Mouse (Mus musculus): Measurements from ENCODE around the gene Sart1. TPM values are rescaled to one million over a fixed set of nuclear protein-coding genes. Genes with fewer than 3 reads are reported as not detected.
A peak's percentile ranks its signal among the peaks of the same experiment; 100 is the strongest.
"Not testable (repeated sequence)": the region's sequence is repeated elsewhere in the genome, so short reads cannot be mapped to it uniquely, and the experiment has no call there.

The Sart1 gene
- total RNA-seq, 2 experiments from 2014 or later: 78.4 to 88.6 TPM

DNA sequence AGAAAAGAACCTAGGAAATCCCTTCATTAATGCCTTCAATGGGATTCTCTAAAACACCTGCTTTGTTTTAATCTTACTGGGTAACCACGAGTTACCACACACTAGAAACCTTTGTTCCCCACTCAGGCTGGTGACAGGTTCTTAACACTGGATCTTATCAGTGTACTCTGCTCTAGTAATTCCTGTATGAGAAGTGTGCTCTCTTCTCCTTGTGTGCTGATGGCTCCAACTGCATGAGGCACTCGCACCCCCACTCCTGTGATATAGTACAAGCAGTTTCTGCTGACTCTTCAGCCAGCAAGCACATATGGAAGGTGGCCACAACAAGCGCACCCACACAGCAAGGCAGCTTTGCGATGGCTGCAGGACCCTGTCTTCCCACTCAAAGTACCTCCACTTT lies 14.3 kb downstream of the Sart1 start:
- DNase-seq (ENCODE audit: low spot score in 2 of 2): peak in 1 of 2 experiments; percentile 17

DNA sequence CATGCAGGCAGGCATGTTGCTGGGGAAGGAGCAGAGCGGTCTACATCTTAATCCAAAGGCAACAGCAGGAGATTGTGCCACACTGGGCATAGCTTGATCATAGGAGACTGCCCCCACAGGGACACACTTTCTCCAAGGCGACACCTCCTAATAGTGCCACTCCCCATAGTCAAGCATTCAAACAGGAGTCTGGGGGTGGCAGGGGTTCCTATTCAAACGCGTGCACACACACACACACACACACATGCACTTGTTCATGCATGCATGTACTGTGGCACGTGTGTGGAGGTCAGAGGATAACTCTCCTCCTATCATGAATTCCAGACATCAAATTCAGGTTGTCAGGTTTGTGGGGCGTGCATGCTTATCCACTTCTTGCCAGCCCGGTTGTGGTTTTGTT lies 15.8 kb downstream of the Sart1 start:
- no peak for DNase-seq (ENCODE audit: low spot score in 2 of 2)

DNA sequence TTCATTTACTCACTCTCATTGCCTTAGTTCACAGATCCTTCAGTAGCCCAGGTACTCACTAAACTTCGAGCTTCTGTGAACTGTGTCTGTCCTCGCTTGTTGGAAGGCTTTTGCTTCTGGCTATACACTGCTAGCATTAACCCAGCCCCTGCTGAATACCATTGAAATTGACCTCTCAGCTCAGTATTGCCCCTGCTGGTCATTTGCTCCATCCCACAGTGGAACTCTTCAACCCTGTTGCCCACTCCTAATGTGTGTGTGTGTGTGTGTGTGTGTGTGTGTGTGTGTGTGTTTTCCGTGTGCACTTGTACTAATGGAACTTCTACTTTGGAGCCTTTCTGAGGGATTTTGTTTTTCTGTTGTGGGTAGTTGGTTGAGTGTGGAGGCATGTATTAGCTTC lies 17.6 kb downstream of the Sart1 start:
- DNase-seq (ENCODE audit: low spot score in 2 of 2): no peak

DNA sequence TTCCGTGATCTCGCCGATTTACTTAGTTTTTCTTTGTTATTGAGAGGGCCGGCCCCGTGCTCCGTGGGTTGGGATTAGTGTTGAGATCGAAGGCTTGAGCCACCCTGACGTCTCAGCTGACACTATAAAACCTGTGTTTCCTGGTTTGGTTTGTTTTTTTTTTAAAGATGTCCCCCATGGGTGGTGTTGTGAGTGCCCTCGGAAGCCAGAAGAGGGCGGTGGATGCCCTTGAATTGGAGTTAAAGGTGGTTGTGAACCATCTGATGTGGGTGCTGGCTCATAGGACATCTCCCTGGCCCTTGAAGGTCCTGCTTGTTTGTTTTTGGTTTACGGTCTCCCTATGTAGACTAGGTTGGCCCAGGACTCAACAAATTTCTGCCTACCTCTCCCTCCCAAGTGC lies 21.0 kb downstream of the Sart1 start:
- DNase-seq (ENCODE audit: low spot score in 2 of 2): no peak

DNA sequence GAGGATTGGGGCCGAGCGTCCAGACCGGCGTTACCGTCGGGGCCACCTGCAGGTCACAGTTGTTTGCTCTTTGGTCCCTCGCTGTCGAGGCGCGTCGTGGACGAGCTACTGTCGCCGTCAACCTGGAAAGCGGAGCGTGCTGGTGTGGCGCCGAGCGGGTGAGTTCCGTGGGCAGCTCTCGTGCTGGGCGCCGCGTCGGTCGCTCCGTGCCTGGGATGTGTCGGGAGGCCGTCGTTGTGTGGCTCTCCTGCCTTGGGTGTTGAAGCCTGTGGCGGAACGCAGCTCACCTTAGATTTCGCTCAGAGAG lies 21.5 kb downstream of the Sart1 start, which contains the start of gene Banf1:
TSS of gene Banf1 (minus strand) at position 116 of the 307 bp plus-strand sequence.
- no peak for DNase-seq (ENCODE audit: low spot score in 2 of 2)

DNA sequence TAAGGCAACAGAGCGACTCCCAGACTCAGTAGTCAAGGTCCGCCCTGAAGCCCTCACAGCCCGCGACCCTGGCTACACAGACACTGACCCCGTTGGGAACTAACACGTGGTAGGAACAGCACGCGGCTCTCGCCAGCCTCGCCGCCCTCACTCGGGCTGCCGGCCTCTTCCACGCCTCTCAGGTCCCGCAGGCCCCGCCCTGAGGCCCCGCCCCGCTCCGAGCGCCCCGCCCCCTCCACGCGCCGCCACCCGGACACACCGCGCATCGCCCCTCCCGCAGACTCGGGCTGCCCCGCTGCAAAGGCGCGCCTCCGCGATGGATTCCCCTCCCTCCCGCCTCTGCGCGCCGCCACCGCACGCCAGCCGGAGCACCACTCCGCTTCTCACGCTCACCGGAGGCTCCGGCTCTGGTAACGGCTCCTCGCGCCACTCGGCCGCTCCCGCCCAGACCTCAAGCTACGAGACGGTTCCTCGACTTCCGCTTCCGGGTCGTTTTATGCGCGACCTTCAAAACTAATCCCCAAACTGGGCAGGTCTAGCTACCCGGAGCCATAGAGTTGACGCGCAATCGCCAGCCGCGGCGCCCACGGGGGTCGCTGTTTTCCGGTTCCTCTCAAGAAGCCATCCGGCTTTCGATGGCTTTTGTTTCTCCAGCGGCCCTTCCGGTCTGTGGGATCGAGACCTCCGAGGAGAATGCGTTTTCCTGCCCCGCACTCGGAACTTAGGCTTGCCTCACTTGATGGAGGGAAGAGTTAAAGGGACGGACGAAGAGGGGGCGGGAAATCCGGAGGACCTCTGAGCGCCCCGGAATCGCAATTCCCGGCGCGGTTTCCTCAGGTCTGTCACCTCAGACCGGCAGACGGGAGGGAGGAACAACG lies 22.1 kb downstream of the Sart1 start, which contains the start of gene Eif1ad:
TSS of gene Eif1ad (plus strand) at position 567 of the 878 bp plus-strand sequence.
- DNase-seq (ENCODE audit: low spot score in 2 of 2): peak; percentile 91 to 96

DNA sequence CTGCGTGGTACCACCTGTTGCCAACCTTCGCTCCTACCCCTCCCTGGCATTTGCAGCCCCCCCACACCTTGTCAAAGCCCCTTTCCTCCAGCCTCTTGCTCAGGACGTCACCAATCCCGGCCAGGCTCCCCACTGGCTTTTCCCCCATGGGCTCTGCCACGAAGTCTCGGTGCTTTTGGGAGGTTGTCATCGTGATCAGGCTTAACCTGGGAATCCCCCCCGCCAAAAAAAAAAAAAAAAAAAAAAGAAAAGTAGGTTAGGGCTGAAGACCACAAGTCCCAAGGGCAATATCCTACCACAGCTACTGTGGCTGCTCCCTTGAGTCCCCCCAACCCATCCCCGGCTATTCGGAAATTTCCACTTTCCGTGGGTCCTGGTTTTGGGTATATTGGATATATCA lies 22.8 kb downstream of the Sart1 start:
- DNase-seq (ENCODE audit: low spot score in 2 of 2): no peak

DNA sequence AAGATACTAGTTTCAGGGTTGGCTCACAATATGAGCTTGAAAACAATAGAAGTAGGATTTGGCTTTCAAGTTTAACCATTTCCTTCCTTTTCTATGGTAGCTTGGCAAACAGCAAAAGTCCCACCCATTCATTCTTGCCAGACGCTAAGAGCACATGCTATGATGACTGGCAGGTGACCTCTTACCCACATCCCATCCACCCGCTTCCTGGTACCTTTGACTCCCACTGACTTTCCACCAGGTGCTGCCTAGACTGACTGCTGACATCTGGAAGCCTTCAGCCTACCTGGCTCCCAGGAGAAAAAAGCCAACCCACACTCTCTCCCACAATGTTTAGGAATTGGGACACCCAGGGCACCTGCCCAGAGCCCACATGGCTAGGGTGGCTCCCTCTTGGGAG lies 24.4 kb downstream of the Sart1 start:
- DNase-seq (ENCODE audit: low spot score in 2 of 2): no peak

DNA sequence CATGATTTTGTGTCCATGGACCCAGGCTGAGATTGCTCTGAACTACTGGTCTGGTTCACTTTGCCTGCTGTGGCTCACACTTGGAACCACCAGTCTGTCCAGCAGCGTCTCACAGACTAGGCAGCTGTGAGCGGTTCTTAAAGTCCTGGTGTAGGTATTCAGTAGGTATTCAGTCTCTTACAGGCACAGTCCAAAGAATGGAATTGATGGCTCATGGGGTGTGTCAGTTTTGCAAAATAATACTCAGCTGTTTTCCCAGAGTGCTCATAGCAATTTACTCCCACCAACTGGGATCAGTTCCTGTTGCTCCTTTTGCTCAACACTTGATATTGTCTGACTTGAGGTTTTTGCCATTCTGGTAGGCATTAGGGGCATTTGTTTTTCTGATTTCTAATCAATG lies 26.3 kb downstream of the Sart1 start:
- DNase-seq (ENCODE audit: low spot score in 2 of 2): no peak

DNA sequence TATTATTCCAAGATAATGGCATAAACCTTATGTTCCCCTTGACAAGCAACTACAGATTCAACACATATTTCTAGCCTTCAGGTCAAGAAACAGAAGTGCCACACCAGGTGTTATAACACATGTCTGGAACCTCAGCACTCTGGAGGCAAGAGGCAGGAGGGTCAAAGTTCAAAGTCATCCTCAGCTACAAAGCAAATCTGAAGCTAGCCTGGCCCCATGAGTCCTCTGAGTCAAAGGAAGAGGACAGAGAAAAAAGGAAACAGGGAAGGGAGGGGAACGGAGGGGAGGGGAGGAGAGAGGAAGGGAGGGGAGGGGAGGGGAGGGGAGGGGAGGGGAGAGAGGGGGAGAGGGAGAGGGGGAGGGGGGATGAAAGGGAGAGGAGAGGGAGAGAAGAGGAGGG lies 32.4 kb downstream of the Sart1 start:
- no peak for DNase-seq (ENCODE audit: low spot score in 2 of 2)

DNA sequence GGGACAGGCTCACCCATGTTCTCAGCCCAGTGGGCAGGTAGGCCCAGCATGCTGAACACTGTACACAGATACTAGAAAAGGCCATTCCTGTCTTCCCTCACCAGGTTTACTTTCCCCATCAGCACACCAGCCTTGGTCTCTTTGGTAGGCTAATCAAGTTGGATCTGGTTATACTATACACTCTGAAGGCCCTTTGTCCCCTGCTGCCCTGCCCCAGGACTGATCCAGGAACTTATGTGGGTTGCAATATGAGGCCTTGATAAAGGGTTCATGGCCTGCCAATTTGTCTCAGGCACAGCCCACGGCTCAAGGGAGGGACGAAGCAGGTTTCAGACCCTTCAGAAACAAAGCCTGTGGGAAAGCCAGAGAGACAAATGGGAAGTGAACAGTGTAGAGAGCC lies 34.9 kb downstream of the Sart1 start:
- no peak for DNase-seq (ENCODE audit: low spot score in 2 of 2)

DNA sequence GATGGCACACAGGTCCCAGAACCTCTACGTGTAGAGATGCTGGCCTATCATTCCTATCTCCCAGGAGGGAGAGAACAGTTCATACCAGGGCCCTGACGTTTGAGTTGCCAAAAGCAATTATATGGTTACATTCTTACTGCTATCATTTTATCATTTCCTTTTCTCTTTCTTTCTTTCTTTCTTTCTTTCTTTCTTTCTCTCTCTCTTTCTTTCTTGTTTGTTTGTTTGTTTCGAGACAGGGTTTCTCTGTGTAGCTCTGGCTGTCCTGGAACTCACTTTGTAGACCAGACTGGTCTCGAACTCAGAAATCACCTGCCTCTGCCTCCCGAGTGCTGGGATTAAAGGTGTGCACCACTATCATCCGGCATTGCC lies 39.0 kb downstream of the Sart1 start, which contains the start of gene Cst6:
TSS of gene Cst6 (minus strand) at position 73 of the 372 bp plus-strand sequence.
- not testable (repeated sequence) for DNase-seq (ENCODE audit: low spot score in 2 of 2)

DNA sequence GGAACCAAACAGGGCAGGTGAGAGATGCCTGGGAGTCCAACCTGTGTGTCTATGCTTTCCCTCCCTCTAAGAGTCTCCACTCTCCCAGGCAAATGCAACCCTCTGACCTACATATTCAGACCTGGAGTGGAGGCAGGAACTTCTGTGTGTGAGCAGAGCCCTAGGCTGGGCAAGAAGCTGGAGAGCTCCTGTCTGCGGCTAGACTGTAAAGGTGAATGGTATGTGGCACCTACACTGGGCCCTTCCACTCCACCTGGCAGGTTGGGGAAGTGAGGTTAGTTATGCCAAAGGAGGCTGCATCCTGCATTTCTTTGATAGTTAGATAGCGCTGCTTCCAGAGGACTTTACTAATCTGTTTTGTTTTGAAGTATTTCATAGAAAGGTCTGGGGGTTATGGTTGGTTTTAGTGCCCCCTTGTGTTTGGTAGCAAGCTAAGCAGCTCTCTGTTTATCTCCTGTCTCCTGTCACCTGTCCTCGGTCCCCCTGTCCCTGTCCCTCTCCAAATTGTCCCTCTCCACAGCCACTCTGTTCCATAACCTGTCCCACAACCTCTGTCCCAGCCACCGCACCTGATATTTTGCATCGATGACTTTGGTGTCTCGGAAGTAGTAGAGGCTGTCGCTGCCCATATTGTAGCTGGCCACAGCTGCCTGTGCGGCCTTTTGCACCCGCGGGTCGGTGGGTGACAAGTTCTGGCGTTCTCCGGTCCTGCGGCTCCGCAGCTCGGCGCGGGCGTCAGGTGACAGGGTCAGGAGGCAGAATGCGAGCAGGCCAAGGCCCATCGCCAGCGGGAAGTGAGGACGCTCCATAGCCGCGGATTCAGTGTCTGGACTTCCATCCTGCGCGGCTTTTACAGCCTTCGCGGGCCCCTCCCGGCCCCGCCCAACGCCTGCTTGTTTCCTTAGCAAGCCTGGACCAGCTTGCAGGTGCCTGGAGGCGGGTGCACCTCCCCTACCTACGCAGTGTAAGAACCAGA lies 39.7 kb downstream of the Sart1 start:
- peak; percentile 17 to 40 for DNase-seq (ENCODE audit: low spot score in 2 of 2)

DNA sequence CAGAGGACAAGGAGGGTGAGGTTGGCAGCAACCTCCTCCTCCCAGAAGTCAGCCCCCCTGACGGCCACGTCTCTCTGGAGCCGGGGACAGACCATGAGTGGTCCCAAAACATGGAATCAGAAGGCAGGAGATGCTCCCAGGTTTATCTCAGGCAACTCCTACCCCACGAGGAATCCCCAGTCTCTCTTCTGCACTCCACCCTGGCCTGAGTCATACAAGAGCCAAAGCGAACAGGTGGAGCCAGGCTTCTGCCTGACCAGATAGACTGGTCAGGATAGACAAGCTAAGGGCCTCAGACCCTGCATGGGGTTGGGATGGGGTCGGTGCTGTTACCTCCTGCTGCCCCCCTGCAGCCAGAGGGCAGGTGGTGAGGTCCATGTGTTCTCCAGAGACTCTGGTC lies 40.4 kb downstream of the Sart1 start:
- no peak for DNase-seq (ENCODE audit: low spot score in 2 of 2)

DNA sequence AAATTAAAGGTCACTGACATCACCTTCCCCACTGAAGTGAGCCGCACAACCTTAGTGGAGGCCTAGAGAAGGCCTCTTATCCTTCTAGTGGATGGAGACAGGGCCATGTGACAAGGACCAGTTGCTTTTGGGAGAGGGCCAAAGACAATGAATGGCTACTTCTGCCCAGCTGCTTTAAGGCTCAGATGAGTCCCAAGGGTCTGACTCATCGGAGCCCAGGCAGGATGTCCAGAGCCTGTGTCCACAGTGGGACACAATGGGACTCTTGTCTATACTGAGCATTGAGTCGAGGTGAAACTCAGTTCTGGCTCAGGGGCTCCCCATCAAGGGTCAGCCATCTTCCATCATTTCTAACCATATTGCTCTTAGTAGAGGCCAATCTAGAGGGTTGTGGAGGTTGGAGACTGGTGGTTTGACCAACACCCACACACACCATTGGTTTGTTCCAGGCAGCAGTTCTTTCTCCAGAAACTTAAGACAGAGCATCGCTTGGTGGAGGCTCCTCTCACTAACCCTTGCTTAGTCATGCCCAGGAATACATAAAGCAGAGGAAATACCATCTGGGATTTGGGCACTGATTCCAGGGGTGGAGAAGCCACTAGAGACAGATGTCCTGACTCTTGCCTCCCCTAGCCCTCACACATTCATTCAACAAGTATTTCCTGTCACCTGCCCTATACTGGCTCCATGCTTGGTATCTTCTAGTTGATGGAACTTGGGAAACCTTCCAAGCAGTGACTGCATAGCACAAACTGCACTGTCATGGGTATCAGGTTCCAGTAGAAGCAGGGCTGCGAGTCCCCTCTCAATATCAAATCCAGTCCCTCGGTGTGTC lies 43.0 kb downstream of the Sart1 start:
- DNase-seq (ENCODE audit: low spot score in 2 of 2): no peak

DNA sequence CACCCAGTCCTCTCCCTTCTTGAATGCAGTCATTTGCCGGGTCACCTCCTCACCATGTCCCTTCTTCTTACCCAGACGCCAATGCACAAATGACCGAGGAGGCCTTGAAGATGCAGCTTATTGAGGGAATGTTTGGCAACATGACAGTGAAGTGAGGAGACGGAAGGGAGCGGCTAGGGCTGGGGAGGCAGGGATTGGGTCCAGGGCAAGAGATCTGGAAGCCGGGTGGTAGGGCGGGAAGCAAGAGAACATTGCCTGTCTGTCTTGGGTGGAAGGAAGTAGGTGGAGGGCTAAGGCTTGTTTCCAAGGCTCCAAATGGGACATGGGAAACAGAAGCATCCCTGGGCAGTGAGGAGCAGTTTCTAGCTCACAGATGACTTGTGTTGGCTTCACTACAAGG lies 47.1 kb downstream of the Sart1 start:
- no peak for DNase-seq (ENCODE audit: low spot score in 2 of 2)

DNA sequence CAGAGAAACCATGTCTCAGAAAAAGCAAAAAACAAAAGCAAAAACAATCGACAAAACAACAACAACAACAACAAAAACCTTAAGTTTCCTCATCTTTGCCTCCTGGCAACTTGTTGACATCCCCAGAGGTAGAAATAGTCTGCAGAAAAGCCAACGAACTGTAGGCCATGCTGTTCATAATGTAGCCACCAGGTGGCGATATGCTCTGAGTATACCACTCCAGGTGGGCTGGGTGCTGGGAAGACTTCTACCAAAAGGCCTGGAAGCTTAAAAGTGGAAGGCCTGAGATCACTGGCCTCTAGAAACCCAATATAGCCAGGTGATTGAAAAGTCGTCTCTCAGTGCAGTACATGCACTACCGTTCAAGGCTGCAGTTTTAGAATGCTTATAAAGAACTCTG lies 50.5 kb downstream of the Sart1 start:
- DNase-seq (ENCODE audit: low spot score in 2 of 2): peak; percentile 74 to 79

DNA sequence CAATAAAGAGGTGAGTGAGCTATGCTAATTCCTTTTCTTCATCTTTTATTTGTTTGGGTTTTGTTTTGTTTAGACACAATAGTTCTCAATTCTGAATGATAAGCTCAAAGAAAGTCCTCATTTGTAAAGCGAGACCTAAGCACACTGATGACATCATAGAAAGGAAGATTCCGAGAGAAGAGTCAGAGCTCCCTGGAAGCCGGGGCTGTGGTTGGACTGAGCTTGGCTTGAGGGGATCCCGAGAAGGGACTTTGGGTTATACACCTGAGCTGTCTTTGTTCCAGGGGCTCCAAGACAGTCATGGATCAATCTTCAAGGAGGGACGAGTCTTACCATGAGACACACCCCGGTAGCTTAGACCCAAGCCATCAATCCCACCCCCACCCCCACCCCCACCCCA lies 53.1 kb downstream of the Sart1 start, which contains the start of gene Catsper1:
TSS of gene Catsper1 (plus strand) at position 301 of the 400 bp plus-strand sequence.
- DNase-seq (ENCODE audit: low spot score in 2 of 2): no peak

DNA sequence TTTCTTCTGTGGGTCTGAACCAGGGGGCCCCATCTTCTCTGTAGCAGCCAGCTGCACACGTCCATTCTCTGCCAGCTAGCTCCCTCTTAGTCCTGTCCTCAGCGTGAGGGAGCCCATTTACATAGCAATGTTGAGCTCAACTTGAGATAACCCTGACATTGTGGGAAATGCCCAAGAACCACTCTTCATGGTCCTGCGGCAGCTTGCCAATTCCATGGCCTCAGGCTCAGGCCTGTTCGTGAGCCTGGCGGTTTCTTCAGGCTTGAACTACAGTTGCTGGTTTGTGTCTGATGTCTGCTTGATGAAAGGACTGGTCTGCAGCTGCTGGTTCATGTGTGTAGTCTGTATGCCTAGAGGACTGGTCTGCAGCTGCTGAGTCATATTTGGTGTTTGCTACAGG lies 53.8 kb downstream of the Sart1 start:
- DNase-seq (ENCODE audit: low spot score in 2 of 2): no peak

DNA sequence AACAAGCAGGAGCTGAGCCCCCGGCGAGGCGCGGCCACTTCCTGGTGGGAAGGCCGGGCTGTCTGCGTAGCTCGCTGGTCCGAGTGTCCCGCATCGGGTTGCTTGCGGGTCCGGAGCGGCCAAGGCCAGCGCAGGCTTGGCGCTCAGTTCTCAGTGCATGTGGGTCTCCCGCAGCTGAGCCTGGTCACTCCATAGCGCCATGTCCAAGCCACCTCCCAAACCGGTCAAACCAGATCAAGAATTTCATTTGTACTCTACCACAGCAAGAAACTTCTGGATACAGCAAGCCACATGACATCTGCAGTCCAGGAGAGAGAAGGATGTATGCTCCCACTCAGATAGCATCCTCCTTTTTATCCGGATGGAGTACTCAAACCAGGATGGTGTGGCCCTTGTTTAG lies 60.5 kb downstream of the Sart1 start:
- no peak for DNase-seq (ENCODE audit: low spot score in 2 of 2)

Data from left cerebral cortex, adult 18-20 months (tissue).